Mouse (Mus musculus) monocyte, adult 5-6 weeks (primary cell): ENCODE data around the gene Akap13. TPM values are rescaled to one million over a fixed set of nuclear protein-coding genes. Genes with fewer than 3 reads are reported as not detected.

Experiments
- ATAC-seq: fragments of 153-309, 156-312 bp; replicated peaks from 2 replicates; pipeline ENCODE4 v1.8.0; 2017; ENCODE audit warnings: mild to moderate bottlenecking; ENCODE audit not compliant: low TSS enrichment, insufficient number of reproducible peaks, severe bottlenecking, poor library complexity, low FRiP score
- total RNA-seq: library from RNA; stranded (forward); fragments of 200-1000, 200-491, 200-594 nt; gene quantifications from 3 replicates; pipeline ENCODE4 v1.2.3, GENCODE M21; 2017

Gene Akap13
- total RNA-seq, 1 experiment from 2014 or later = 580 TPM

DNA sequence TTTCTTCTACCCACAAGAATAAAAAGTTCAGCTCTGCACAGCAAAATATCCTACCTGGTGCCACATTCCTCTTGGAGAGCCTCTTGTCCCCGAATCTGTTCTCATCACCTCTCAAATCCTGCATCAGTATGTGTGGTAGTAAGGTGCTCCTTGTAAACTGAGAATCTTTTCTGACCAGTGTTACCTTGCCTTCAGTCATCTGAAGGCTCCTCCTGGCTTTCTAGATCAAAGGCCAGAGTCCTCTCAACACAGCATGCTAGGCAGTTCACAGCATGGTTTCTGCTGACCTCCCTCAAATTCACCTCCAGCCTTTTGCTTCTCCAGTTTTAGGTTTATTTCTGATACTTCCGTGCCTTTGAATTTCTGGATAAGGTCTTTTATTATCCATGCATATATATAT lies 15.1 kb upstream of the Akap13 start:
- ATAC-seq = no peak

DNA sequence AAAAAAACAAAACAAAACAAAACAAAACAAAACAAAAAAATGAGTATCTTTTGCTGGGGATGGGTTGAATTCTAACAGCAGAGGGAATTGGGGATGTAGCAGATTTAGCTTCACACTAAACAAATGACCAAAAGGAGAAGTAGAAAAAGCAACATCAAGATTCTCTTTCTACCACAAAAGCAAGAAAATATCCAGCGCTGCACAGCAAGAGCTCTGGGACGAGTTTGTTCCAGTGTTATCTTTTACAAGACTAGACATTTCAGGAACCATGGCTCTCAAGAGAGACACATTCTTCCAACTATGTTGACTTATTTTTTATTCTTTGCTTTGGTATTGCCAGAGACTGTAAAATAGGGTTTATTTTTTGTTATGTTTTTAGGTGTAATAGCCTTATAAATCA lies 13.4 kb upstream of the Akap13 start:
- no peak for ATAC-seq

DNA sequence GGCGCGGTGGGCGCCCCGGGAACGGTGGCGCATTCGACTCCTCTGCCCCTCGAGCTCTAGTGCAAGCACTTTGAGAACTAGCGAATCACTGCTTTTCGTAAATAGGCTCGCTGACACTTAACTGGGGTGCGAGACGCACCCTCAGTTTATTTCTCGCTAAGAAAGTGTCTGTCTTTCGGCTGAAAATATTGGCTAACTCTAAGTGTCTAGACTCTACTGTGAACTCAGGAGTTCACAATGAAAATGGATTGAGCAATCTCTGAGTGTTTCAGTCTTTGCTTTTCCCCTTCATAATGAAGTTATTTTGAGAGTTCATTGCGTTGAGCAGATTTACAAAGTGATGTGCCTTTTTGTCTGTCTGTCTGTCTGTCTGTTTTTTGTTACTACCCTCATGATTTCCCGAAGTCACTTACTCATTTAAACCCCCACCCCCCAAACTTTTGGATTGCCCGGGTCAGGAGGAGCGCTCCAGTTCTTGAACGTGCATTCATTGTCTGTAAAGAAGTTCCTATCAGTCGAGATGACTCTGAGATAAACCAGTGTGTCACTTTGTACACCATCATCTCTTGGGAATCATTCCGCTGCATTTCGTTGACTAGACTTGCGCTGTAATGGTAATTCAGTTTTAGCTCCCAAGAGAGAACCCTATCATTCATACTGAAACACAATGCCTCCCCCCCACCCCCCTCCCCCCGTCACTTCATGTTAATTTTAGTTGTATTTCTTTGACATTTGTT lies 986 bp downstream of the Akap13 start:
- ATAC-seq = no peak

DNA sequence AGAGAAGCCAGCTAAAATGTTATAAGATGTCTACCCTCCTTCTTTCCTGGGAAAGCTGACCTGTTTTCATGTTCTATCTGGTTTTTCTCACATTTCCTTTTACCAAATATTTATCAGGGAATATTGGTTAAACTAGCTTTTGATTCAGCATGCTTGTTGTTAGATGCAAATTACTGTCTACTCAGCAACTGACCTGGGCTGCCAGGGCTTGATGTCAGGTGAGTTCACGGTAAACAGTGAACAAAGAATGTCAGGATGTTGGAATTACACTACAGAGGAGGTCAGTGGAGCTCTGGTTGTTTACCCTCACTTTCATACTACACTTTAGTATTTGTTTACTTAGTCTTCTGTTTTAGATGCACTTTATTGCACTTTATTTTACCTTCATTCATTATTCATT lies 5.0 kb downstream of the Akap13 start:
- ATAC-seq = no peak

DNA sequence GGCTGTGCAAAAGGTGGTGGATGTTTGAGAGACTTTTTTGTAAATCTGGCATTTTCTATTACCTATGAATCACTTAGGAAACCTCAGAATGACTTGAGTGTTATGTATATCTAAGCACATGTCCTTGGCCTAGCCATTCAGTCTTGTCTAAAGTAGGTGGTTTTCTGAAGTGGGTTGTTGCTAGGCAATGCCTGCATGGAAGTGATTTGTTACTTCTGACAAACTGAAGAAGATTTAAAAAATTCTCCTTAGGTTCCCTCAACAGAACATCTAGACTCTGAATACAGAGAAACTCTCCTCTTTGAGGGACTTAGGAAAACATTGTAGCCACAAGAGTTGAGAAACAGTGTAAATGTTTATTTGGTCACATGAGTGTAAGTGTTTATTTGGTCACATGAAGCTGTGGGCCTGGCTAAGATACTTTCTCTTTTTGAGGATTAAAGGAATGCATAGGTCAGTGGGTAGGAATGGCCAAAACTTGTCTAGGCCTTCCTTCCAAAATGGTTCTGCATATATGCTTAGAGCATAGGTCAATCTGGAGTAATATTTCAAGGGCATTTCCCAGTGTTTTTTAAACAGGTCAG lies 8.3 kb downstream of the Akap13 start:
- ATAC-seq = no peak

DNA sequence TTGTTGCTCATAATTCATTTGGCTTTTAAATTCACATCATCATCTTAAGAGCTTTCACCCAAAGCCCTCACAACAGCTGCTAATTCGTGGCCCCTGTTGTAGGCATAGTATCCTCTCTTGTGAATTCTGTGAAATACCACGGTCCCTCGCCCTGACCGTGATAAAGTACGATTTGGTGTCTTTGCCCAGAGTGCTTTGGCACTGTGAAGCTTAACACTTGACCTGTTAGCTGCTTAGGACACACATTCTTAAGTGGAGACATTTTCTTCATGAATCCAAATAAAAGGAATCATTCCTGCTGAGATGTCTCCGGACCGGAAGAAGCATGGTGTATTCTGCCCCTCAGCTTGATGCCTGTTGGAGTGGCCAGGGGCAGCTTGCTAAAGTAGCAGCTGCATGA lies 12.5 kb downstream of the Akap13 start:
- no peak for ATAC-seq

DNA sequence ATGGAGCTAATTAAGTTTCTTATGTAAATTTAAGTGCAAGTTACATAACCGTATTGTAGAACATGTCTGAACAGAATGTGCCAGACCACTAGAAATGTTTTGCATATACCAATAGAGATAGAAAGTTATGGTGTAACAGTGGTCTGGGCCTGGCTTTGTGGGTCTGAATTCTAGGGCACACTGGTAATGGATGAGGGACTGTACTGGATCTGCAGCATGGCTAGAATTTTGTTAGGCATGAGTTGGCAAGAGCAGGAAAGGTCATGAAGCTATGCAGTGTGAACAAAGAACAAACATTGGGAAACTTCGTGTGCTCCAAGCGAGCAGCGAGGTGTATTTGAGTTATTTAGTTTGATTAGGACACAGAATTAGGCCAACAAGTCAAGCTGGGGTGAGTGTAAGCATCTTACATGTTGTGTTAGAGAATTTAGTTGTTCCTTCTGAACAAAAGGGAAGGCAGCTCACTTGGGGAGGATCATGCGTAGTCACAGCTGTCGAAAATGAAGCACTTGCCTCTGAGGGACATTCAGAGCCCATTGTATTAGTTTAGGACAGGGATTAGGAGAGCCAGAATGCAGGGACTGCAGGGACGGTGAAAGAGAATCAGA lies 15.1 kb downstream of the Akap13 start:
- ATAC-seq = no peak

DNA sequence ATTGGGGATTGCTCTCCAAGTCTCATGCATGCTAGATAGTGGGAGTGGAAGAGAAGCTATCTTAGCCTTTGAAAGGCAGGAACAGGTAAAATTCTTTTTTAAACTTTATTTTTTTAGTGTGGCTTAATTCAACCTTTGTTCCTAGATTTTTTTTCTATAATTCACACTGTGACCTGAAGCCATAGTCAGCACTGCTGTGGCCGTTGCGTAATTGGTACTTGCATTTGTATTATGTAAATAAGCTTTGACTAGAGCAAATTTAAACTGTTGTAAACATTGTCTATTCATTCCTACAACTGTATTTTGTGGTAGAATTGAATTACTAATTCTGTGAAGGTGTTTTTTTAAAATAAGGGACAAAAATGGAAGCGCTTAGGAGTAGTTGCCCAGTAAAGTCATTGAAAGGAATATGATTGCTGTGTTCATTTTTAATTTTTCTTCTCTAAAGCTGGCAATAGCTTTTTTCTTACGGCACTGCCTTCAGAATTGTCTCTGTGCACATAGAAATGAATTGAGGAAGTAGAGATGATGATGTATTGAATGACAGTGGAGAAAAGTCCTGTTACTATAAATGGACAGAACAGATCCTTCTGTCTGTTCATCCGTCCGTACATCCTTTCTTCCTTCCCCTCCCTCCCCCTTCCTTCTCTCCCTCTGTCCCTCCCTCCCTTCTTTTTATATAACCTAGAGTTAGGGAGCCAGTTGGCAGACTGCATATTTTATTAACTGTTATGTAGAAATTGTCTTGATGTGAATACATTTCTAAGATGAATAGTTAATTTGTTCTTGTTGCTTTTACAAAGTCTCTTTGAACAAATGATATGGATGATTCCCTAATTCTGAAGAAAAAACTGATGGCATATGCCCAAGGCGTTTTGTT lies 17.2 kb downstream of the Akap13 start:
- ATAC-seq = no peak

DNA sequence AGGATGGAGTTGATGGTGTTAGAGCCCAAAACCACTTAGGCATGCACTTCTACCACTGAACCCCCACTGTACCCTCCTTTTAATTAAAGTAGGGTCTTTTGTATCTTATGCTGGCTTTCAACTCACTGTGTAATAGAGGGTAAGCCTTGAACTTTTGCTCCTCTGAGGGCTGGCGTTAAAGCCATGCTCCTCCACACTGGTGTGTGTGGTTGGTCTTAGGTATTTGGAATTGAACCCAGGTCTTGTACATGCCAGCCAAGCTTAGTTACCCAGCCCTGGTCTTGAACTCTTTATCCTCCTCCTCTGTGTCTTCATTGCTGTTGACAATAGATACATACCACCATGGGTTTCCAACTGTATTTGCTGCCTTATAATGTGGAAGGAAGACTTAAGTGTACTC lies 18.0 kb downstream of the Akap13 start:
- no peak for ATAC-seq

DNA sequence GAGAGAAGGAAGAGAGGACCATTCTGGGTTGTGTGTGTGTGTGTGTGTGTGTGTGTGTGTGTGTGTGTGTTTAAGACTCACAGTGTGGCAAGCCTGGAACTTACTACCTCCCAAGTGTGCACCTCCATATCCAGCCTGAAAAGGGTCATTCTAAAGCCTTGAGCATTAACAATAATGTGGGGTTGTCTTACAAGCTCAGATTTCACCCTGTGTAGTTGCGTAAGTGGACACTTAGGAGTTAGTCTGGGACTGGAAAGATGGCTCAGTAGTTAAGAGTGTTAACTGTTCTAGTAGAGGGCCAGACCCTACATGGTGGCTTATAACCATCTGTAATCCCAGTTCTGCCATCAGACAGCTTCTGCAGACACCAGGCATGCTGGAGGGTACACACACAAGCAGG lies 18.7 kb downstream of the Akap13 start:
- no peak for ATAC-seq

DNA sequence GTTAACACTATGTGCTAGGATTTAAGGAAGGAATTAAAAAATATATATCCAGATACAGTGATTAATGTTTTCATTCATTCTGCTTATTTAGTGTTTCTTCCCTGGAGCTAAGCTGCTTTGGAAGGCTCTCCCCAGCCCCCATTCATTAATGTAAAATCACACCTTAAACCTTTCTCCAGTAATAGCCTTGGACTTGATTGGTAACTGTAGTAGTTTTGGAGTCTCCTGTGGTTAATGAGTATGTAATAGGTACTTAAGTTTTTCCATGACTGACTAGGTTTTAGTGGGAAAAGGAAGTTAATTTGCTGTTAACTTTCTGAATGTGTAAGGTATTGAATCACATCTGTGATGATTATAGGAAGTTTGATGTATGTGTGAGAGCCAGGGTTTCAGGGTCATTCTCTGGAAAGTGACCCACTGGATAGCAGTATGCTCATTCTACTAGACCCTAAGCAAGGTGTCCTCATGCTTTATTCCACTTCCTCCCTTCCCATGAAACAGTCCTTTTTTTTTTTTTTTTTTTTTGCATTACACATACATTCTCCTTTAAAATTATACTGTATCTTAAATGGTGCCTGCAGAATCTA lies 19.3 kb downstream of the Akap13 start:
- no peak for ATAC-seq

DNA sequence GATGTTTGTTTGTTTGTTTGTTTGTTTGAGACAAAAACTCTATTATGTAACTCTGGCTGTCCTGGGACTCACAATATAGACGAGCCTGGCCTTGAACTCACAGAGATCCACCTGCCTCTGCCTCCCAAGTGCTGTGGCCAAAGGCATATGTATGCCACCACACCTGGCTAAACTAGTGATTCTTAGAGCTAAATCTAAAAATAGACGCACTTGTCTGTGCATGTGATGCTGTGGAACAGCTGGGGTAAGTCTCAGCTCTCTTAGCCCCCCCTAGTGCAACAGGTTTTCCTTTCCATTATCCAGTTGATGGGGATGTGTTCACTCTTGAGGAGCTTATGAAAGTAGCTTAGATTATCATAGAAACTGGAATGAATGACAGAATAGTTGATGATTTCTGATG lies 22.7 kb downstream of the Akap13 start:
- ATAC-seq = no peak

DNA sequence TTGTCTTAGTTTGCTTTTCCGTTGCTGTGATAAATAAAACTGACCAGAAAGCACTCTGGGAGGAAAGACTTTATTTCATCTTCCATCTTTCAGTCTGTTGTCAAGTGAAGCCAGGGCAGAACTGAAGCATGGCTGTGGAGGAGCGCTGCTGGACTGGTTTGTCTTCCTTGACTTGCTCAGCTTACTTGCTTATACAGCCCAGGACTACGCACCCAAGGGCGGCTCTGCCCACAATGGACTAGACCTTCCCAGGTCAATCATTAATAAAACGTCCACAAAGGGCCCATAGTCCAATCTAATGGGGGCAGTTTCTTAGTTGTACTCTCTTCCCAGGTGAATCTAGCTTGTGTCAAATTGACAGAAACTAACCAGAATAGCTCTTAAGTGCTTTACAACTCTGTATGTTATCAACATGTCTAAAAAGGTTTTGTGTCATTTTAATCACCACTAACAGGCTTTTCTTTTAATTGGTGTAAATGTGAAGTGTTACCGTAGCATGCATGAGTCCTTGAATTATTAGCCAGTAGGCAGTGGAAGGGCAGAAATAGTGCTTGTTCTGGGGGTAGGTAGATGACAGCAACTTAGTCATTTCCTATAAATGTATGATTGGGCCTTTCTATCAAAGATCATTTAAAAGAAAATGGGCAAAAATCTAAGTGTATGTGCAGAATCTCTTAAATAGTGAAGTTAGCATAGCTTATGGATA lies 25.5 kb downstream of the Akap13 start:
- no peak for ATAC-seq

DNA sequence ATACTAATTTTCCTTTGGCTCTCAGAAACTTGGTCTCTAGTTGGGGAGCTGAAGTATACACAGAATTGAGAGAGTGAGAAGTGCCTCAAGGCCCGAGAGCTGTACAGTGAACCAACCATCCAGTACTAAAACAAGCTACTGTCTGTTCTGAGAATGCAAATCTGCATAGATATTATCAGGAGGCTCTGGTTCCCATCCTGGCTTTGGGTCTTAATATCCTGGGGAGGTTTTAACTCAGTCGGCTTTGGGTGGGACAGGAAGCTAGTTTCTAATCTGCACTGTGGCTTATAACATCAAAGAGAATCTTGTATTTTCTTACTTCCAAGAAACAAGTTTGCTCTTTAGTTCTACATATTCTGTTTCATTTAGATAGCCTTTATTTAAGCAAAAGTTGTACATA lies 30.7 kb downstream of the Akap13 start:
- ATAC-seq = no peak

DNA sequence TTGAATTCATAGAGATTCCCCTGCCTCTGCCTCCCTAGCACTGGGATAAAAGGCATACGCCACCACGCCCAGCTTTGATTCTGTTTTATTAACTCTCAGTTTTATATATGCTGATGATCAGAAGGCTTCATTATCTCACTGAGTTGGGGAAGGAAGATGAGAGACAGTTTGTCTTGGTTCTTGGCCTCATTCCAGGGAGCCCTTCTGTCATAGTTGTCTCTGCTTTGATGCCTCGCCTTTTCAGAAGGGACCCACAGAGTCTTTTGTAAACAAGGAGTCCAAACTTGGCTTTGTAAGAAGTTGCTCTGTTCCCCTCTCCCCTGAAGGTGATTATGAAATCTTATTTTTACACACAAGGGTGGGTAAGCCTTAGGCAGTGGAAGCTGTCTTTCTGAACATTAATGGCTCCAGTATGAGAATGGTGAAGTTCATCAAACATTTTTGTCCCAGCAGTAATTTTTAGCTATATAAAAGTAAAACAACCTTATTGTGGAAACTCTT lies 40.7 kb downstream of the Akap13 start:
- no peak for ATAC-seq

DNA sequence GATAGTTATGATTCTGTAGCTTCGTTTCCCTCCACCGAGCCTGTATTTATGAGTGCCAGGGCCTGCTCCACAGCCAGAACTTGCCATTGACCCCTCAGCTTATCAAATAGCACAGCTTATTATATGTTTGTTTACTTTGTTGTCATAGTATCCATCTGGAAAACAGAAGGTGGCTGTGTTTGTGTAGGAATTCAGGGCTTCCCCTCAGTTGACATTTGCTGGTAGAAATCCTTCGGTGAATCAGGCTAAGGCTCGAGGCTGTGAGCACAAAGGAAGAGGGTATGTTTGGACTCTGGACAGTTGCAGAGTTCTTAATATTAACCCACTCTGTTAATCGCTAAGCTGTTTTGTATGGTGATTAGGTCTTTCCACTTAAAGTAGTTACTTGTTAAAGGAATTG lies 43.3 kb downstream of the Akap13 start:
- no peak for ATAC-seq

DNA sequence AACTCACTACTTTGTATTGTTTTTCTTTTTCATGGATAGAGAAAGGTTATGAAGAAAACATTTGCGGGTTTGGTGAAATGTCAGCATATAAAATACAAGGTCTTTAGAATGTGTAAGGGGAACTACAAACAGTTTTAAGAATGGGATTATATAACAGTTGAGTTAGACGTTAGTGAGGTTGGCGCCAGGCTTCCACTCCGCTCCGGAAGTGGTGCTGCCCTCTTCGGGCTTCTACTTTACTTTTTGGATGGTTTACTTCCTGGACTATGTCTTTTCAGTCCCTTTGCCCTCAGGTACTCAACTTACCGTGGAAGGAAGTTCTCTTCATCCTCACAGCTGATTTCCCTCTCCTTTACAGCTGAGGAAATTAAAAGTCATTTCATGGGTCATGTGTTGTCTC lies 43.9 kb downstream of the Akap13 start:
- ATAC-seq = no peak

DNA sequence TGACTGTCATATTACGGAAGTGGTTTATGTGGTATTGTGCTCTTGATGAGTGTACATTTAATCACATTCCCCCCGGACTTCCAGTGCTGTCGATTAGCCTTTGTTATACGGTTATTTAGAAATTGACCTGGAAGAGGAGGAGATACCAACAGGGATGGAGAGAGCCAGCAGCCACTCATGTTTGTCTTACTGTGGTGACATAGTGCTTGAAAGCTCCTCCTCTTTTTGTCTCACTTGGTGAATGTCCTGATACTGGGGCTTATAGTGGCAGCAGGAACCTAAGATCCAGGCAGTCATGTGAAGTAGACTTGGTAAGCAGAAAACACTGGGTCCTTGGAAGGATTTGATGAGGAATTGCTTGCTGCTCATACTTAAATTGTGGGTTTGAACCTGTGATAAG lies 44.8 kb downstream of the Akap13 start:
- ATAC-seq = no peak
